In genomic region chr1:168402683-168403082, GRCm38 (mm10) we compare ENCODE assay signal across 13 mouse cellular contexts. TPM values are rescaled to one million over a fixed set of nuclear protein-coding genes. Genes with fewer than 3 reads are reported as not detected.
A peak's percentile ranks its signal among the peaks of the same experiment; 100 is the strongest.
DNase-seq lines count a peak whose midpoint lies in the region; ATAC-seq lines count a peak whose summit lies in the region.
"Had no signal": no experiment of that assay in that cellular context is flagged by ENCODE, and none has a peak within 500 bp of the region (broad histone marks: within the 10 kb centered on the region; RNA-seq: fewer than 3 reads in every experiment).

No protein-coding gene starts in this region.

- no peaks in the 10 kb centered on the region for H3K27me3 ChIP-seq in embryonic facial prominence, embryonic 15.5 days
- H3K27me3 ChIP-seq in limb, embryonic 10.5 days (ENCODE audit: low read depth, poor library complexity, severe bottlenecking): no peaks in the 10 kb centered on the region

- H3K9ac ChIP-seq in embryonic facial prominence, embryonic 15.5 days: no peak overlapping the region
- H3K9ac ChIP-seq: liver, postnatal 0 days had no signal

- H3K4me1 ChIP-seq in embryonic facial prominence, embryonic 15.5 days: peaks cover 18% of the 10 kb centered on the region
- H3K4me1 ChIP-seq in limb, embryonic 10.5 days: peaks cover 61% of the 10 kb centered on the region

- H3K4me2 ChIP-seq in embryonic facial prominence, embryonic 15.5 days (replicated peaks): no peak overlapping the region
- H3K4me2 ChIP-seq: midbrain, embryonic 11.5 days had no signal

- ATAC-seq in embryonic facial prominence, embryonic 15.5 days (ENCODE audit: insufficient number of reproducible peaks, low FRiP score, low TSS enrichment, low read depth): peak; percentile 26; the same call in 1 of the 2 replicates
- ATAC-seq in activated CD4-positive, CD25-positive, alpha-beta regulatory T cell, adult 4 months: no peak
- ATAC-seq: inflammation-experienced regulatory T-cells, adult 6 months; liver, postnatal 0 days had no signal

- no peaks in the 10 kb centered on the region for H3K36me3 ChIP-seq in embryonic facial prominence, embryonic 15.5 days
- H3K36me3 ChIP-seq in limb, embryonic 10.5 days: peaks cover 49% of the 10 kb centered on the region

- H3K27ac ChIP-seq in embryonic facial prominence, embryonic 15.5 days (replicated peaks): no peak overlapping the region
- peak overlapping the region; percentile 63; the same call in 1 of the 2 replicates for H3K27ac ChIP-seq in limb, embryonic 10.5 days

- 38% methylated on average over 7 of the region's 7 CpGs for WGBS in embryonic facial prominence, embryonic 15.5 days
- WGBS in limb, embryonic 10.5 days: 38% methylated on average over 7 of the region's 7 CpGs

- no peaks in the 10 kb centered on the region for H3K9me3 ChIP-seq in embryonic facial prominence, embryonic 15.5 days (replicated peaks)
- H3K9me3 ChIP-seq in limb, embryonic 10.5 days (replicated peaks): no peaks in the 10 kb centered on the region

- H3K4me3 ChIP-seq in embryonic facial prominence, embryonic 15.5 days (replicated peaks): no peak overlapping the region
- no peak overlapping the region for H3K4me3 ChIP-seq in limb, embryonic 10.5 days

- peak; percentile 58 for DNase-seq in kidney, adult 9 months
- no peak for DNase-seq in kidney, adult 18-20 months
- DNase-seq in ZHBTc4 (ENCODE audit: low read depth, low spot score): peak; percentile 23
- DNase-seq in limb, embryonic 10.5 days (ENCODE audit: low spot score): no peak
- DNase-seq in urinary bladder, adult 2 months (ENCODE audit: low spot score): no peak
- DNase-seq in left cerebral cortex, adult 8-10 months (ENCODE audit: low spot score in 2 of 2): no peak
- DNase-seq: cerebellum, postnatal 10 days; liver, postnatal 0 days; right cerebral cortex, postnatal 25 days had no signal

RNA-seq across cellular contexts. Expression of gene Pbx1, which starts 29.4 kb away (rescaled TPM):
- polyA plus RNA-seq in embryonic facial prominence, embryonic 15.5 days (2015; fragmentation: Nextera tagmentation; extraction: Ambion mirVana): 29.5 and 33.3 TPM in 2 replicates
- 44.7 and 55.9 TPM in 2 replicates for polyA plus RNA-seq in limb, embryonic 10.5 days (2016; fragmentation: Nextera tagmentation; extraction: Ambion mirVana)
- 77.8 and 103 TPM in 2 replicates for polyA plus RNA-seq in urinary bladder, adult 2 months (2012; rRNA removed)
- polyA plus RNA-seq in activated CD4-positive, CD25-positive, alpha-beta regulatory T cell, adult 4 months (2017; shearing (Covaris generic)): under 1 TPM in 1 of 2 experiments, not detected in 1; 0.08 TPM
- 100 to 1,000 TPM; 136 to 166 (median 145) TPM for total RNA-seq in left cerebral cortex, adult 8-10 months (2022)

Comparison
In these comparisons a context has a peak if more than half of its experiments do, and no peak if none do; other contexts are left out.
1. DNase-seq: peak in kidney, adult 9 months (single experiment) and ZHBTc4 (single experiment); none in kidney, adult 18-20 months (single experiment), limb, embryonic 10.5 days (single experiment), urinary bladder, adult 2 months (single experiment) and left cerebral cortex, adult 8-10 months (0 of 2).
2. RNA of gene Pbx1, which starts 29.4 kb away (polyA plus RNA-seq): 77.8 to 103 TPM in urinary bladder, adult 2 months, 44.7 to 55.9 TPM in limb, embryonic 10.5 days and 29.5 to 33.3 TPM in embryonic facial prominence, embryonic 15.5 days; 0.08 TPM in activated CD4-positive, CD25-positive, alpha-beta regulatory T cell, adult 4 months; every median in the first group is over 10 times any median in the second.